Mouse (Mus musculus) hindbrain, embryonic 15.5 days (tissue): ENCODE measurements at regions not wholly inside any gene's neighbourhood (a gene's known extent, or its start where the extent isn't known, plus 50 kb on each side); places are given as distances from the start of the nearest gene placed in this dataset. TPM values are rescaled to one million over a fixed set of nuclear protein-coding genes. Genes with fewer than 3 reads are reported as not detected.
A peak's percentile ranks its signal among the peaks of the same experiment; 100 is the strongest.

Experiments used
- ATAC-seq: fragments of 200-750 bp; cut with Nextera tagmentation; 2 replicates; pipeline ENCODE4 v1.8.0; 2017; ENCODE audit warnings: low read depth, moderate number of reproducible peaks, moderate TSS enrichment; ENCODE audit not compliant: low FRiP score
- H3K27ac ChIP-seq: fragments of 300-500 bp; sonication (generic); replicated peaks from 2 replicates; pipeline ENCODE4 v1.5.1; 2015; ENCODE audit warnings: mild to moderate bottlenecking, inconsistent platforms
- H3K27me3 ChIP-seq: fragments of 300-500 bp; sonication (generic); 2 replicates; pipeline ENCODE4 v1.6.1; 2015; ENCODE audit warnings: control low read depth, inconsistent platforms
- H3K36me3 ChIP-seq: fragments of 300-500 bp; sonication (generic); 2 replicates; pipeline ENCODE4 v1.6.1; 2015; ENCODE audit warnings: control low read depth, inconsistent platforms
- H3K4me1 ChIP-seq: fragments of 300-500 bp; sonication (generic); replicated peaks from 2 replicates; pipeline ENCODE4 v1.6.1; 2015; ENCODE audit warnings: control low read depth, inconsistent platforms
- H3K4me2 ChIP-seq: fragments of 300-500 bp; sonication (generic); 2 replicates; pipeline ENCODE4 v1.6.1; 2015; ENCODE audit warnings: moderate library complexity, mild to moderate bottlenecking, inconsistent platforms
- H3K4me3 ChIP-seq: fragments of 300-500 bp; sonication (generic); 2 replicates; pipeline ENCODE4 v1.5.1; 2015; ENCODE audit warnings: mild to moderate bottlenecking, inconsistent platforms
- H3K9ac ChIP-seq: fragments of 300-500 bp; sonication (generic); 2 replicates; pipeline ENCODE4 v1.6.1; 2015; ENCODE audit warnings: inconsistent platforms
- H3K9me3 ChIP-seq: fragments of 300-500 bp; sonication (generic); 2 replicates; pipeline ENCODE4 v1.6.1; 2016; ENCODE audit warnings: control low read depth, inconsistent platforms
- WGBS: fragments of 180-500 bp; shearing (Covaris S2); methylation state at CpG from one replicate; pipeline ENCODE4 v1.1.7; 2015; 5-methylcytosine and 5-hydroxymethylcytosine counted together
- microRNA-seq: library from miRNA; unstranded; fragments of <30 nt; microRNA quantifications from one replicate; pipeline ENCODE4, GENCODE M21; 2016

GRCm38 (mm10) chr7:53854077-53854476 lies 981.2 kb upstream of the Luzp2 start:
- Histone ChIP-seq H3K9ac (no peak overlapping the region), H3K27ac (no peak overlapping the region), H3K4me3 (no peak overlapping the region), H3K27me3 (no peaks in the 10 kb centered on the region), H3K9me3 (no peaks in the 10 kb centered on the region), H3K4me2 (no peak overlapping the region), H3K36me3 (no peaks in the 10 kb centered on the region), H3K4me1 (no peaks in the 10 kb centered on the region)
- ATAC-seq: no peak
- 69% methylated on average over 3 of the region's 3 CpGs for WGBS

DNA sequence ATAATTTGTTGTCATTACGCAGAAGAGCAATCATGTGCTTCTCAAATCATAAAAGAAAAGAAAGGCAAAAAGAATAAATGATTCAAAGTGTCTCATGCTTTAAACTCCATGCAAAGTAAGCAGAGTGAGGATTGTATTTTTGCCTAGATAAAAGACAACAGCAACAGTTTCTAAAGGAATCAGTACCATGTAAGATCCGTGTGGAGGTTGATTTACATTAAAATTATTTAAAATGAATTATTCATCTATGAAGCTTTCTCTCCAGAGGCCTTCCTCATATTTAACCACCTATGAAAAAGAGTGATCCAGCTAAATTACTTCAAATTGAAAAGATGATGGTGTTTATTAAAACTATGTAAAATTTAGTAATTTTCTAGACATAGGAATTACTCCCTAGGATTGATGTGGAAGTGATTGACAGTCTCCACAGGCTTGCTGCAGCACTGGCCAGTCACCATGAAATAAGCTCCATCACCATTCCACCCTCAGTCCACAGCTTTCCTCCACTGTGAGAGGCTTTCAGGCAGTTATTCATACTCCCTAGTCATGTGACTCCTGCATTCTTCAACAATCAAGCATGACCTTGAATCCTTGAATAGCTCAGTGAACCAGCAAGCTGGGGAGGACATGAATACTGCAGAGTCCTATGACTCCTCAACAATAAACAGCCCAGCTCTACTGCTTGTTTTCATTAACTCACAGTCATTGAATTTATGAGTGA lies 962.7 kb upstream of the Luzp2 start:
- no peak overlapping the region for H3K9ac ChIP-seq
- WGBS: 50% methylated on average over 2 of the region's 2 CpGs
- H3K27me3 ChIP-seq: no peaks in the 10 kb centered on the region
- no peak overlapping the region for H3K4me3 ChIP-seq
- H3K27ac ChIP-seq: no peak overlapping the region
- no peak overlapping the region for H3K4me2 ChIP-seq
- no peaks in the 10 kb centered on the region for H3K36me3 ChIP-seq
- no peaks in the 10 kb centered on the region for H3K4me1 ChIP-seq
- peak; percentile 45; the same call in 1 of the 2 replicates for ATAC-seq
- H3K9me3 ChIP-seq: no peaks in the 10 kb centered on the region

DNA sequence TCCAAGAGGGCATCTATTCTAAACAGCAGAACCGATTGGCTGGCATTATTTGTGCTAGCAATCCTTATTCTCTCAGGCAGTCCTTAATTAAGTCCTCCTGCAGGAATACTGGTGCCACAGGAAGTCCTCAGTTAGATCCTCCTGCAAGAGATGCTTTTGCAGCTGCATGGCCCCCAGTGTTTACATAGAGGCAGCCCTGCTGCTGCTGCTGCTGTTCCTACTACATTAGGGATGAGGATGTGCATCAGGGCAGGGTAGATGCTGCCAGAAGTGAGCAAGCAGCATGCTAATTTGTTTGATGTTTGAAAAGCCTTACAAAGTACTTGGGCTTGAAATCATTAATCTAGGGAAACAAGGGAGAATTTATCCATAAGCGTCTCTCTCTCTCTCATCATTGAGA lies 922.3 kb upstream of the Luzp2 start:
- no peaks in the 10 kb centered on the region for H3K4me1 ChIP-seq
- no peaks in the 10 kb centered on the region for H3K27me3 ChIP-seq
- H3K9ac ChIP-seq: no peak overlapping the region
- no peak overlapping the region for H3K4me3 ChIP-seq
- no peak overlapping the region for H3K27ac ChIP-seq
- no peaks in the 10 kb centered on the region for H3K36me3 ChIP-seq
- WGBS: 56% methylated on average over 2 of the region's 2 CpGs
- no peaks in the 10 kb centered on the region for H3K9me3 ChIP-seq
- H3K4me2 ChIP-seq: no peak overlapping the region
- peak; percentile 61; the same call in 1 of the 2 replicates for ATAC-seq

DNA sequence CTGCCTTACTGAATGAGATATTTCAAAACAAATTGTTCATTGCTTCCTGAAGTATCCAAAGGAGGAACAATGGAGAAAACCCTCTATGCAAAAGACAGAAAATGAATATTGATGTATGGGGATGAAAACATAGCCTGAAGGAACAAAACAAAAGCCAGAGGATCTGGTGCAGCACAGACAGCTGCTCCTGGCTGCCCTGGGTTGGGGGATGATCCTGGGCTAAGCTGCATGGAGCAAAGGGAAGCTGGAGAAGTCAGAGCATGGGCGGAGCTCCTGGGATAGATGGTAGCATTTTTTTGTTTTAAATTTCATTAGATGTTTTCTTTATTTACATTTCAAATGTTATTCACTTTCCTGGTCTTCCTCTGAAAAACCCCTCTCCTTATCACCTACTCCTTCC lies 879.6 kb upstream of the Luzp2 start:
- no peak for ATAC-seq
- Histone ChIP-seq H3K4me3 (no peak overlapping the region), H3K4me2 (no peak overlapping the region), H3K9me3 (no peaks in the 10 kb centered on the region), H3K4me1 (no peaks in the 10 kb centered on the region), H3K9ac (no peak overlapping the region), H3K27me3 (no peaks in the 10 kb centered on the region), H3K27ac (no peak overlapping the region), H3K36me3 (no peaks in the 10 kb centered on the region)
- WGBS: 77% methylated on average over 1 of the region's 1 CpGs

DNA sequence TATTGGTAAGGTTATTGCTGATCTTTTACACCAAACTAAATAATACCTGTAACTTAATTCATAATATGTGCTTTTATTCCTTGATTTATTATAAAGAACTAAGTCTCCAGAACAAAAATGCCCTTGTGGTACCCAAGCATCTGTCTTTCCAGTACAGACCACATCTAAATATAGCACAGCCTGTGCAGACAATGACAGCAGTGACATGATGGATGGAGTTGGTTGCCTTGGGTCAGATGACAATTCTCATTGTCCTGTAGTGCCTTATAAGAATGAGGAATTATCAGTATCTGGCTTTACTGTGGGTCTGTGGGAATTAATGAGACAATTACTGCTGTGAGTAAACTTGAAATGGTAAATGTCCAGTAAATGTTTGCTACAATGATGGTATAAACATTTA lies 859.8 kb upstream of the Luzp2 start:
- H3K4me1 ChIP-seq: no peaks in the 10 kb centered on the region
- ATAC-seq: no peak

DNA sequence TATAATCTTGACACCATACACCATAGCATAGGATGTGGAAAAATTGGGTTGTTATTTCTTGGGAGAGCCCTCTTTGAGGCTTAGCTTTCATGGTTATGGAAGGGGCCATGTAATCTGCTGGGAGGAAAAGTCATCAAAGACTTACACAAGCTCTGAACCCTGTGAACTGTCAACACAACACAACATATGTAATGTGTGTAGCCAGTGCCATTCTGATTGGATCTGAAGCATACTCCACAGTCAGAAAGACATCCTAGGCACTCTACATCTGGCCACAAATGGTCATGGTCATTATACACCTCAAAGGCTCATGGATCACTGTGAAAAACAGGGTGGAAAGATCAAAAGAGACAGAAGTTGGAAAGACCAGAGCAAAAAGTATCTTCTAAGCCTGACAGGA lies 839.3 kb upstream of the Luzp2 start:
- H3K4me3 ChIP-seq: no peak overlapping the region
- H3K4me1 ChIP-seq: no peaks in the 10 kb centered on the region
- H3K27me3 ChIP-seq: no peaks in the 10 kb centered on the region
- H3K4me2 ChIP-seq: no peak overlapping the region
- ATAC-seq: no peak
- no peaks in the 10 kb centered on the region for H3K36me3 ChIP-seq
- no peak overlapping the region for H3K9ac ChIP-seq
- no peak overlapping the region for H3K27ac ChIP-seq
- no peaks in the 10 kb centered on the region for H3K9me3 ChIP-seq

More for the DNA sequence above, 859.8 kb upstream of the Luzp2 start:
- H3K4me2 ChIP-seq: no peak overlapping the region
- H3K9ac ChIP-seq: no peak overlapping the region
- H3K27ac ChIP-seq: no peak overlapping the region
- no peaks in the 10 kb centered on the region for H3K36me3 ChIP-seq
- no peak overlapping the region for H3K4me3 ChIP-seq
- H3K9me3 ChIP-seq: no peaks in the 10 kb centered on the region
- no peaks in the 10 kb centered on the region for H3K27me3 ChIP-seq

DNA sequence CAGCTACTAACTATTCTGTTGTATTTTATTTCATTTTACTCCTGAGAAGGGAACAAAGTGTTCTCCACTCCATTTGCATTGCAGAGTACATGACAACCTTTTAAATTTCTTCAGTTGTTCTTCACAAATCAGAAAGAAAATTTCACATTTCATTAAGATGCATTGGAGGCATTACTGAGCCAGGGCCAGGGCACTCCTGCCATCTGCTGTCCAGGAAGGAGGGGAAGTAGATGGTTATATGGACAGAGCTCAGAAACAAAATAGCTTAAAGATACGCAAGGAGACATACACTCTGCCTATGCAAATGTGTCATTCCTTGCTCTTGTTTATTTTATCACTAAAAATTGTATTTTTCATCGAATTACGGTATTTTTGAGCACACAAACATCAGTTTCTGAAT lies 826.6 kb upstream of the Luzp2 start:
- 74% methylated on average over 3 of the region's 3 CpGs for WGBS
- no peak overlapping the region for H3K9ac ChIP-seq
- H3K9me3 ChIP-seq: no peaks in the 10 kb centered on the region
- ATAC-seq: no peak
- no peaks in the 10 kb centered on the region for H3K36me3 ChIP-seq
- H3K27me3 ChIP-seq: no peaks in the 10 kb centered on the region
- H3K4me3 ChIP-seq: no peak overlapping the region
- no peak overlapping the region for H3K27ac ChIP-seq
- H3K4me1 ChIP-seq: no peaks in the 10 kb centered on the region
- no peak overlapping the region for H3K4me2 ChIP-seq

Small RNAs in the stretch of these regions (microRNA-seq; reads per million reads assigned to microRNA genes)
- gene Gm27921 (not detected), gene Mir6238 (not detected)
